Mouse (Mus musculus): ENCODE measurements around the gene Ccdc33. TPM values are rescaled to one million over a fixed set of nuclear protein-coding genes. Genes with fewer than 3 reads are reported as not detected.

The Ccdc33 gene
- polyA plus RNA-seq, 1 experiment from 2014 or later: 0.27 TPM

DNA sequence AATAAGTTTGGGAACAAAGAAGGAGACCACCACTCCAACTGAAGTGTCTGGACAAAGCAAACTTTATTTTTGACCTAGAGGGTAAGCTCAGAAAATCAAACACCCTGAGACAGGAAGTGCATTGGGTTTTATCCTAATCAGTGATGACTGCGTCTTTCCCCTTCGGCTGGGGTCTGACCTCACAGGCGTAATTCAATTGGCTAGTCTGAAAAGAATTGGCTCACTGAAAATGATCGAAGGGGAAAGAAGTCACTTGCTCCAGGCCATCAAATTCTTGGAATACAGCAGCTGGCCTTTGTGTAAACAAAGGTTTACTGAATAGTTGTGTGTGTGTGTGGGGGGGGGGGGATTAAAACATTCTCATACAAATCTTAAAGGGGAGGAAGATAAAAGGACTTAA is 7.2 kb upstream of the Ccdc33 start:
- H3K4me2 ChIP-seq (ENCODE audit: low read length): no peak overlapping the region
- H3K4me3 ChIP-seq (ENCODE audit: low read depth, low read length): no peak overlapping the region
- no peaks in the 10 kb centered on the region for H3K36me3 ChIP-seq (ENCODE audit: control insufficient read depth, insufficient read depth, low read length)
- no peak overlapping the region for H3K27ac ChIP-seq (ENCODE audit: low read depth)
- peaks cover 25% of the 10 kb centered on the region for H3K4me1 ChIP-seq (replicated peaks; ENCODE audit: control insufficient read depth, insufficient read depth, low read length)
- 34% methylated on average over 4 of the region's 4 CpGs for WGBS
- no peaks in the 10 kb centered on the region for H3K9me3 ChIP-seq (ENCODE audit: control insufficient read depth, low read length)
- H3K9ac ChIP-seq (ENCODE audit: low read length): no peak overlapping the region
- ATAC-seq (replicated peaks; ENCODE audit: low FRiP score, low TSS enrichment, low read depth) (no peak), DNase-seq (ENCODE audit: low spot score) (no peak)
- H3K27me3 ChIP-seq (replicated peaks; ENCODE audit: control insufficient read depth, insufficient read depth, low read length): no peaks in the 10 kb centered on the region

DNA sequence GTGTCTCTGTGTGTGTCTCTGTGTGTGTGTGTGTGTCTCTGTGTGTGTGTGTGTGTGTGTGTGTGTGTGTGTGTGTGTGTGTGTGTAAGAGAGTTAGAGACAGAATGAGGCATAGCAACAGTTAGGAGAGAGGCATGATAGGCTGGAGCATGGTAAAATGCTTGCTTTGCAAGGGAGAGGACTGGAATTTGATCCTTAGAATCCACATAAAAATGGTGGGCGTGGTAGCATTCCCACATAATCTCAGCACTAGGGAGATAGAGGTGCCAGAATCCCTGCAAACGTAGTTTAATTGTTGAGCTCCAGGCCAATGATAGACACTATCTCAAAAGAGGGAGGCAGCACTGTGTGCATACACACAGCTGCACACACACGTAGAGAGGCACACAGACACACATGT is 6.5 kb upstream of the Ccdc33 start:
- H3K27me3 ChIP-seq (replicated peaks; ENCODE audit: control insufficient read depth, insufficient read depth, low read length): no peaks in the 10 kb centered on the region
- peaks cover 25% of the 10 kb centered on the region for H3K4me1 ChIP-seq (replicated peaks; ENCODE audit: control insufficient read depth, insufficient read depth, low read length)
- H3K9me3 ChIP-seq (ENCODE audit: control insufficient read depth, low read length): no peaks in the 10 kb centered on the region
- H3K27ac ChIP-seq (ENCODE audit: low read depth): no peak overlapping the region
- DNase-seq (ENCODE audit: low spot score) (no peak), ATAC-seq (replicated peaks; ENCODE audit: low FRiP score, low TSS enrichment, low read depth) (no peak; the same call in 1 of the 2 replicates)
- H3K4me3 ChIP-seq (ENCODE audit: low read depth, low read length): no peak overlapping the region
- WGBS: 48% methylated on average over 3 of the region's 3 CpGs
- no peaks in the 10 kb centered on the region for H3K36me3 ChIP-seq (ENCODE audit: control insufficient read depth, insufficient read depth, low read length)
- H3K4me2 ChIP-seq (ENCODE audit: low read length): no peak overlapping the region
- no peak overlapping the region for H3K9ac ChIP-seq (ENCODE audit: low read length)

DNA sequence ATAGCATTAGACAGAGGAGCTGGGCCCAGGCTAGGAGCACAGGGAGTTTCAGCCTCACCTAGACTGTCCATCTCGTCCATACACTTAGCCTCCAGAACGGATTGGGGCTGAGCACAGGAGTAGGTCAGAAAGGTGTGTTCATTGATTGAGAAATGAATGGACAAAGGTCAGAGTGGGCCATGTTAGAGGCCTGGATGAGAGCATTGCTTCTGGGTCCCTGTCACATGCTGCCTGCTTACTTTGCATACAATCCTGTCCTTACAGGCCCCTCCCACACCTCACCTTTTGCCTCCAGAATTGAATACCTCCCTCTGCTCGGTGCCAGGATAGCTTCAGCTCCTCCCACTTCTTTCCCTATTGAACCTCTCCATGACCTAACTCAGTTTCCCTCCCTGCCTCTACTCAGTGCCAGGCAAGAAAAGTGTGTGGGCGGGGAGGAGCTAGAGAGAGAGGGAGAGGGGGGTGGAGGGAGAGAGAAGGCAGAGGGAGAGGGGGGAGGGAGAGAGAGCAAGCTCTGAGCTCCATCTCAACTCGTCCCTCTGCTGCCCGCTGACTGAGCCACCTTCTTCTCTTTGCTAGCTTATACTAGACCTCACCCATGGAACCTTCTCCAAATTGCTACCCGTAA is 2.5 kb downstream of the Ccdc33 start:
- ATAC-seq (replicated peaks; ENCODE audit: low FRiP score, low TSS enrichment, low read depth) (no peak), DNase-seq (ENCODE audit: low spot score) (no peak)
- Histone ChIP-seq H3K9ac (ENCODE audit: low read length) (no peak overlapping the region), H3K4me1 (replicated peaks; ENCODE audit: control insufficient read depth, insufficient read depth, low read length) (peaks cover 34% of the 10 kb centered on the region), H3K36me3 (ENCODE audit: control insufficient read depth, insufficient read depth, low read length) (no peaks in the 10 kb centered on the region), H3K9me3 (ENCODE audit: control insufficient read depth, low read length) (no peaks in the 10 kb centered on the region), H3K27ac (ENCODE audit: low read depth) (no peak overlapping the region), H3K4me3 (ENCODE audit: low read depth, low read length) (no peak overlapping the region), H3K4me2 (ENCODE audit: low read length) (no peak overlapping the region), H3K27me3 (replicated peaks; ENCODE audit: control insufficient read depth, insufficient read depth, low read length) (peaks cover 14% of the 10 kb centered on the region; the same call in 1 of the 2 replicates)
- WGBS: 55% methylated on average over 7 of the region's 7 CpGs

DNA sequence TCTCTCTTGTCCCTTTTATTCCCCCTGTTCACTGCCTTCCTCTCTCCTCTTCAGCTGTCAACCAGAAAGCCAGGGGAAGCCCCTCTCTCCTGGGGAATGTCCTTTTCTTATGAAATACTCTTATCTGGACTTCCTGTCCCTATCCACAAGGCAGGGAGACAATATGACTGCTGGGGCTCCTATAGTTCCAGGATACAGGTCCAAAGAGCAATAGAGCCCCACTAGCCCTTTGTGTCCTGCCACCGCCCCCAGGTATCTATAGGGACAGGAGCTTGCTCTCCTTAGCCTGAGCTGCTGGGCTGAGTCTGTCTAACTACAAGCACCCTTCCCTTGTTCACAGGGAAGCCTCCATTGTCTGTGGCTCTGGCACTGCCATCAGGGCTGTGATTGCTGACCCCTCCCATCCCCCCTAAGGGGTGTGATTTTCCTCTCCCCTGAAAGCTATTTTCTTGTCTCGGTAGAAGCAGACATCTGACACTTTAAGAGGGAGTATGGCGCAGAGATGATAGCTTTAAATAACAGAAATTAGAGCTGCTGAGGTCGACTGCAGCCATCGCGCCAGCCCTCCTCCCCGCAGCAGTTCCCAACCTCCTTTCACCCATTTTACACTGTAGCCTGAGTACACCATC is 3.2 kb downstream of the Ccdc33 start:
- Histone ChIP-seq H3K4me3 (ENCODE audit: low read depth, low read length) (no peak overlapping the region), H3K4me2 (ENCODE audit: low read length) (no peak overlapping the region), H3K27me3 (replicated peaks; ENCODE audit: control insufficient read depth, insufficient read depth, low read length) (peaks cover 14% of the 10 kb centered on the region; the same call in 1 of the 2 replicates), H3K9ac (ENCODE audit: low read length) (no peak overlapping the region), H3K9me3 (ENCODE audit: control insufficient read depth, low read length) (no peaks in the 10 kb centered on the region), H3K4me1 (replicated peaks; ENCODE audit: control insufficient read depth, insufficient read depth, low read length) (peaks cover 34% of the 10 kb centered on the region), H3K27ac (ENCODE audit: low read depth) (no peak overlapping the region), H3K36me3 (ENCODE audit: control insufficient read depth, insufficient read depth, low read length) (no peaks in the 10 kb centered on the region)
- WGBS: 29% methylated on average over 7 of the region's 7 CpGs
- no peak for DNase-seq (ENCODE audit: low spot score)
- no peak for ATAC-seq (replicated peaks; ENCODE audit: low FRiP score, low TSS enrichment, low read depth)

DNA sequence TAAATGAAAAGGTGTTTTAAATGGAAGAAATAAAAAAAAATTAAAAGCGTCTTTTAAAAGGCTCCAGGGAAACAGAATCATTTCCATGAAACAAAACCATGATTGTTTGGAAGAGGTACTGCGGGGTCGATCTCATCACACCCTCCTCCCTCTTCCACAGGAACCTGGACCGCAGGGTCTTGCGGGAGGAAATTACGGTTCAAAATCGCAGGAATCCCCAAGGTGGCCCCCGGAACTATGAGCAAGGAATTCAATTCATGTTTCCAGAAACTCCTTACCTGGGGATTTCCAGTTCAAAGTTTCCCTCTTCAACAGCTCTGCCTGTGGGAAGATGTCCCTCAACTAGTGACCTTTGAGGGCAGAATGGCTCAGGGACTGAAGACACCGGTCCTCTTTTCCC is 4.6 kb downstream of the Ccdc33 start:
- DNase-seq (ENCODE audit: low spot score) (no peak), ATAC-seq (replicated peaks; ENCODE audit: low FRiP score, low TSS enrichment, low read depth) (no peak)
- Histone ChIP-seq H3K36me3 (ENCODE audit: control insufficient read depth, insufficient read depth, low read length) (no peaks in the 10 kb centered on the region), H3K9me3 (ENCODE audit: control insufficient read depth, low read length) (no peaks in the 10 kb centered on the region), H3K27me3 (replicated peaks; ENCODE audit: control insufficient read depth, insufficient read depth, low read length) (peaks cover 14% of the 10 kb centered on the region; the same call in 1 of the 2 replicates), H3K27ac (ENCODE audit: low read depth) (no peak overlapping the region; the same call in 1 of the 2 replicates), H3K4me1 (replicated peaks; ENCODE audit: control insufficient read depth, insufficient read depth, low read length) (peaks cover 34% of the 10 kb centered on the region), H3K9ac (ENCODE audit: low read length) (no peak overlapping the region), H3K4me3 (ENCODE audit: low read depth, low read length) (no peak overlapping the region), H3K4me2 (ENCODE audit: low read length) (peak overlapping the region; percentile 38; the same call in 1 of the 2 replicates)
- 14% methylated on average over 9 of the region's 9 CpGs for WGBS

DNA sequence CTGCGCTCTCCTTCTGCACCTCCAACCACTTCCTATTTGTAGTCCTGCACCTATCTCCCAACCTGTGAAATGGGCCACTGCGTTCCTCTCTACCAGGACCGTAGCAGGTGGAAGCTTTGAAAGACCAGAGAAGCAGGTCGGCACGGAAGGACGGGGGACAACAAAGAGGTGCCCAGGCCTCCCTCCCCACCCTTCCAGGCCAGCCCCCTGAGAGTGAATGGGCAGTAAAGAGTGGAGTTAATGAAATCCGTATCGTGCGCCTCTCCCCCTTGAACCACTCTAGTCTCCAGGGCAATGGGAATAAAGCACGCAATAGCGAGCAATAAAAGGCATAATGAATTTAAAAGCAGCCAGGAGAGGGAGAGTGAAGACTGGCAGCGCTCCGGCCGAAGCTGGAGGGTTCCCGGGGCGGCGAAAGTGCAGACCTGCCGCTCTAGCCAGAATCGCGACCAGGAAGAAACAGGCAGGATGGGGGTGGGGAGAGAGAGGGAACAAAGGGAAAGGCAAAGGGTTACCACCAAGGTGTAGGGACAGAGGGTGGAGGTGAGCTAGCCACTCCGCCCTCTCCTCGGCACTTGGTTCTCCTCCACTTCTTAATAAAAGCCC is 5.2 kb downstream of the Ccdc33 start:
- H3K4me3 ChIP-seq (ENCODE audit: low read depth, low read length): no peak overlapping the region
- peak overlapping the region; percentile 38 for H3K4me2 ChIP-seq (ENCODE audit: low read length)
- ATAC-seq (replicated peaks; ENCODE audit: low FRiP score, low TSS enrichment, low read depth): no peak; the same call in 1 of the 2 replicates
- peaks cover 34% of the 10 kb centered on the region for H3K4me1 ChIP-seq (replicated peaks; ENCODE audit: control insufficient read depth, insufficient read depth, low read length)
- H3K9ac ChIP-seq (ENCODE audit: low read length): no peak overlapping the region
- DNase-seq (ENCODE audit: low spot score): no peak
- WGBS: 6% methylated on average over 22 of the region's 22 CpGs
- H3K9me3 ChIP-seq (ENCODE audit: control insufficient read depth, low read length): no peaks in the 10 kb centered on the region
- peak overlapping the region; percentile 64 for H3K27ac ChIP-seq (ENCODE audit: low read depth)
- H3K36me3 ChIP-seq (ENCODE audit: control insufficient read depth, insufficient read depth, low read length): no peaks in the 10 kb centered on the region
- H3K27me3 ChIP-seq (replicated peaks; ENCODE audit: control insufficient read depth, insufficient read depth, low read length): peaks cover 14% of the 10 kb centered on the region; the same call in 1 of the 2 replicates

DNA sequence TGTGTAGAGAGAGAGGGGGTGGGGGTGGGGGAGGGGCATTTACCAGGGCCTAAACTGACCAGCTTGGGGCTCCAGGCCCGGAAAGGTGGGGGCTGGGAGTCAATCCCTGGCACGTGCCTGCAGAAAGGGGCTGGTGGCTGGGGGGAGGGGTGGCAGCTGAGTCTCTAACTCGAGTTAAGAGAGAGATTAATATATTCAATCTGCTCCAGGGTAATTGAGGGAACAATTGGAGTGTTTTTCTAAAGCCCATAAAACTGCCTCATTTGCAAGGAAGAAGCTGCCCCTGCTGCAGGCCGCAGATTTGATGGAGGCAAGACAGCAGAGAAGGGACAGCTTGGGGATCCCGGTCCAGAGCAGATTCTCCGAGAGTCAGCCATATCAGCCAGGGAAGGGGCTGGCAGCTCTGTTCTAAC is 5.8 kb downstream of the Ccdc33 start:
- 15% methylated on average over 6 of the region's 6 CpGs for WGBS
- H3K36me3 ChIP-seq (ENCODE audit: control insufficient read depth, insufficient read depth, low read length): no peaks in the 10 kb centered on the region
- peaks cover 14% of the 10 kb centered on the region; the same call in 1 of the 2 replicates for H3K27me3 ChIP-seq (replicated peaks; ENCODE audit: control insufficient read depth, insufficient read depth, low read length)
- peak; percentile 77 for DNase-seq (ENCODE audit: low spot score)
- H3K4me3 ChIP-seq (ENCODE audit: low read depth, low read length): no peak overlapping the region
- peak overlapping the region; percentile 64 for H3K27ac ChIP-seq (ENCODE audit: low read depth)
- no peaks in the 10 kb centered on the region for H3K9me3 ChIP-seq (ENCODE audit: control insufficient read depth, low read length)
- peaks cover 34% of the 10 kb centered on the region for H3K4me1 ChIP-seq (replicated peaks; ENCODE audit: control insufficient read depth, insufficient read depth, low read length)
- no peak overlapping the region for H3K9ac ChIP-seq (ENCODE audit: low read length)
- peak; percentile 63 for ATAC-seq (replicated peaks; ENCODE audit: low FRiP score, low TSS enrichment, low read depth)
- H3K4me2 ChIP-seq (ENCODE audit: low read length): peak overlapping the region; percentile 38

DNA sequence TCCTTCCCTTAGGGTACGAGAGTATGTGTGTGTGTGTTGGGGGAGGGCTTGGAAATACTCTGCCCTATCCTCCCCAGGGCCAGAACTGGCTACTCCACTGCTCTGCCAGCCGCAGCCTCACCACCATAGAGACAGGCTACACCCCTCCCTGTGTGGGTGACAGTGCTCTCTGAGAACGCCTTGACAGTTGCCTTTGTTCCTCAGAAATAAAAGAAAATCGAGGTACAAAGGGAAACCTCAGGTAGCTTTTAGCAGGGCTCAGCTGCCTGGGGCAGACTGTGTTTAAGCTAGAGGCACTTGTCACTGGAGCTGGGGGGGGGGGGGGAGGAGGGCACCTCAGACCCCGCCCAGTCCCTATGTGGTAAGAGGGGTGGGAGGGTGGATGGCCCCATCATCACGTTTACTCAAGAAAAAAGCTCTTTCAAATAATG is 6.3 kb downstream of the Ccdc33 start:
- Histone ChIP-seq H3K27me3 (replicated peaks; ENCODE audit: control insufficient read depth, insufficient read depth, low read length) (peaks cover 14% of the 10 kb centered on the region; the same call in 1 of the 2 replicates), H3K4me3 (ENCODE audit: low read depth, low read length) (no peak overlapping the region), H3K9ac (ENCODE audit: low read length) (no peak overlapping the region), H3K36me3 (ENCODE audit: control insufficient read depth, insufficient read depth, low read length) (no peaks in the 10 kb centered on the region), H3K27ac (ENCODE audit: low read depth) (no peak overlapping the region), H3K4me2 (ENCODE audit: low read length) (no peak overlapping the region), H3K9me3 (ENCODE audit: control insufficient read depth, low read length) (no peaks in the 10 kb centered on the region), H3K4me1 (replicated peaks; ENCODE audit: control insufficient read depth, insufficient read depth, low read length) (peaks cover 34% of the 10 kb centered on the region)
- WGBS: 27% methylated on average over 6 of the region's 6 CpGs
- peak; percentile 65 for ATAC-seq (replicated peaks; ENCODE audit: low FRiP score, low TSS enrichment, low read depth)
- no peak for DNase-seq (ENCODE audit: low spot score)
